Mouse (Mus musculus) G1E (cell line): Measurements from ENCODE around the gene Acrbp. TPM values are rescaled to one million over a fixed set of nuclear protein-coding genes. Genes with fewer than 3 reads are reported as not detected.

Experiments used
- ATAC-seq: 2 replicates; pipeline ENCODE4 v1.8.0; 2016; ENCODE audit warnings: mild to moderate bottlenecking; ENCODE audit not compliant: insufficient number of reproducible peaks, poor library complexity, low FRiP score, severe bottlenecking; ENCODE audit errors: extremely low read depth
- DNase-seq: peaks from one replicate; pipeline ENCODE4 v3.0.0; 2012; ENCODE audit warnings: low spot score
- H3K27me3 ChIP-seq: 2 replicates; pipeline ENCODE4 v1.6.1; 2012; ENCODE audit warnings: mild to moderate bottlenecking, low read length, inconsistent platforms; ENCODE audit not compliant: insufficient read depth
- H3K36me3 ChIP-seq: replicated peaks from 2 replicates; pipeline ENCODE3; 2012; ENCODE audit warnings: mild to moderate bottlenecking, inconsistent platforms
- H3K4me1 ChIP-seq: 2 replicates; pipeline ENCODE4 v1.6.1; 2012; ENCODE audit warnings: low read depth, low read length, inconsistent platforms, mixed read lengths; ENCODE audit not compliant: insufficient read depth
- H3K4me3 ChIP-seq: 2 replicates; pipeline ENCODE4 v1.5.1; 2012; ENCODE audit warnings: low read depth, mild to moderate bottlenecking, inconsistent platforms, low read length, moderate library complexity, mixed read lengths
- H3K9me3 ChIP-seq: replicated peaks from 2 replicates; pipeline ENCODE4 v1.6.1; 2012; ENCODE audit warnings: inconsistent platforms
- CTCF ChIP-seq: IDR thresholded peaks from 2 replicates; pipeline ENCODE4 v1.5.1; 2012; ENCODE audit warnings: low read depth, low read length, inconsistent platforms, mixed read lengths
- GATA1 ChIP-seq: IDR thresholded peaks from 2 replicates; pipeline ENCODE4 v1.6.1; 2012; ENCODE audit warnings: borderline replicate concordance, low read length, inconsistent platforms, mixed read lengths
- GATA2 ChIP-seq: IDR thresholded peaks from 2 replicates; pipeline ENCODE4 v1.6.1; 2012; ENCODE audit warnings: low read depth, low read length, inconsistent platforms, borderline replicate concordance
- POLR2AphosphoS5 ChIP-seq: IDR thresholded peaks from 2 replicates; pipeline ENCODE4 v1.6.1; 2012; ENCODE audit warnings: low read depth, low read length, inconsistent platforms; ENCODE audit not compliant: insufficient replicate concordance
- TAL1 ChIP-seq: conservative IDR thresholded peaks from 2 replicates; pipeline ENCODE4 v1.6.1; 2012; ENCODE audit warnings: low read depth, low read length, inconsistent platforms, mixed read lengths
- polyA plus RNA-seq: library from polyadenylated mRNA; stranded (reverse); fragments of >175 nt; gene quantifications from 2 replicates; pipeline ENCODE4 v1.2.3, GENCODE M21; 2012
- total RNA-seq, 2 experiments: library from RNA; stranded (forward) in 1 of 2; stranded (reverse) in 1 of 2; fragments of 200-1000 nt in 1 of 2; fragments of >200 nt in 1 of 2; fragmentation: Nextera tagmentation in 1 of 2; gene quantifications; 2 replicates each; pipeline ENCODE4 v1.2.3; 2014 to 2017

Acrbp gene
- total and polyA plus RNA-seq, 3 experiments, result 4.7 to 16.1 (median 9.4) TPM

GRCm38 (mm10) chr6:125073825-125074224 lies 24.3 kb downstream of the Acrbp start:
- Histone ChIP-seq H3K9me3 (no peaks in the 10 kb centered on the region), H3K4me3 (no peak overlapping the region), H3K27me3 (no peaks in the 10 kb centered on the region), H3K4me1 (peaks cover 51% of the 10 kb centered on the region), H3K36me3 (no peaks in the 10 kb centered on the region)
- DNase-seq (no peak), ATAC-seq (no peak)
- TF ChIP-seq GATA1 (no peak), TAL1 (no peak), CTCF (no peak), GATA2 (no peak), POLR2AphosphoS5 (no peak)

DNA sequence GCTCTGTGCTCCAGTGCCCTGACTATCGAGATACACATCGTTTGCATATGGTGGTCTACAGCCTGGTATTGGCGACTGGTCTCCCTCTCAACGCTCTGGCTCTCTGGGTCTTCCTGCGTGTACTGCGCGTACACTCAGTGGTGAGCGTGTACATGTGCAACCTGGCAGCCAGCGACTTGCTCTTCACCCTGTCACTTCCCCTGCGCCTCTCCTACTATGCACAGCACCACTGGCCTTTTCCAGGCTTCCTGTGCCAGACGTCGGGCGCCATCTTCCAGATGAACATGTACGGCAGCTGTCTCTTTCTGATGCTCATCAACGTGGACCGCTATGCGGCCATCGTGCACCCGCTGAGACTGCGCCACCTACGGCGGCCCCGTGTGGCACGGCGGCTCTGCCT lies 31.9 kb downstream of the Acrbp start:
- Histone ChIP-seq H3K4me3 (no peak overlapping the region), H3K4me1 (peaks cover 16% of the 10 kb centered on the region), H3K27me3 (0 out of 2 replicates have a peak, but pooled peaks cover 3% of the 10 kb centered on the region), H3K36me3 (peaks cover 22% of the 10 kb centered on the region), H3K9me3 (no peaks in the 10 kb centered on the region)
- DNase-seq, result no peak
- ATAC-seq, result no peak
- TF ChIP-seq CTCF, result no peak
- no peak for TF ChIP-seq POLR2AphosphoS5
- TF ChIP-seq GATA1, result no peak
- TF ChIP-seq GATA2, result no peak
- no peak for TF ChIP-seq TAL1

DNA sequence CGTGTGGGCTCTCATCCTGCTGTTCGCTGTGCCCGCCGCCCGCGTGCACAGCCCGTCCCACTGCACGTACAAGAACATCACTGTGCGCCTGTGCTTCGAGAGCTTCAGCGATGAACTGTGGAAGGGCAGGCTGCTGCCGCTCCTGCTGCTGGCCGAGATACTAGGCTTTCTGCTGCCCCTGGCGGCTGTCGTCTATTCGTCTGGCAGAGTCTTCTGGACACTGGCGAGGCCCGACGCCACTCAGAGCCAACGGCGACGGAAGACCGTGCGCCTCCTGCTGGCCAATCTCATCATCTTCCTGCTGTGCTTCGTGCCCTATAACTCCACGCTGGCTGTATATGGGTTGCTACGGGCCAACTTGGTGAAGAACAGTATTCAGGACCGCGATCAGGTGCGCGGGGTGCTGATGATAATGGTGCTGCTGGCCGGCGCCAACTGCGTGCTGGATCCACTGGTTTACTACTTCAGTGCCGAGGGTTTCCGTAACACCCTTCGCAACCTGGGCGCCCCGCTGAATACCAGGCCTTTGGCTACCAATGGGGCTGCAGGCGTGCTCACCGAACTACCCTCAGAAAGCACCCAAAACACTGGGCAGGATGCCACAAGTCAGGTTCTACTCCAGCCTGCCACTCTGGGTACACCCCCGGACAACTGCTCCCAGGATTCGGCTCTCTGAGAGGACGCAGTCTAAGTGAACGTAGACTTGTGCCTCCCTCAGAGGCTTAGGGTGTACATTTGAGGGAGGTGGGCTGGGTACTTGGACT lies 32.5 kb downstream of the Acrbp start:
- Histone ChIP-seq H3K4me3 (no peak overlapping the region), H3K9me3 (no peaks in the 10 kb centered on the region), H3K27me3 (0 out of 2 replicates have a peak, but pooled peaks cover 3% of the 10 kb centered on the region), H3K4me1 (peaks cover 16% of the 10 kb centered on the region), H3K36me3 (peaks cover 22% of the 10 kb centered on the region)
- ATAC-seq (peak; percentile 24; the same call in 1 of the 2 replicates), DNase-seq (no peak)
- TF ChIP-seq CTCF (peak; percentile 22; the same call in 1 of the 2 replicates), TAL1 (no peak)

DNA sequence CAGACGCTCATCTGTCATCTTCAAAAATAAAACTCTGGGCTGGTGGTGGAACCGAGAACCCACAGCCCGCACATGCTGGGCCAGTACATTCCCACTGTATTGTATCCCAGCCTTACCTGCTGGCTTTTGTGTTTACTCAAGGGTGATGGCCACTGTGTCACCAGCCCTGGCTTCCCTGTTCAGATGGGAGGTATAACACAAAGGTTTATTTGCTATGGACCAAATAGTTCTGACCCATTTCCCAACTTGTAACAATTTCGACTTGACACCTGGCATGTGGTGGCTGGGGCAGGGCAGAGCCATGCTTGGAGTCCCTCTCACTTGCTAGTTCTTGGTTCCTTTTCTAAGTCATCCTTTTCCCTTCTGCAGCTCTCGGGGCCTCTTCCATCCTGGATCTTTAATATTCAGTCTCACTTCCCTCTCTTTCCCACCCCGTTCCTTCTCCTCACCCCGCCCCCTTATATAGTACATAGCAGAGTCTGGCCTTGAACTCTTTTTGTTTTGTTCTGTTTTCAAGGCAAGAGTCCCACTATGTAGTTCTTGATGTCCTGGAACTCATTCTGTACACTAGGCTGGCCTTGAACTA lies 33.4 kb downstream of the Acrbp start:
- 0 out of 2 replicates have a peak, but pooled peaks cover 3% of the 10 kb centered on the region for H3K27me3 ChIP-seq
- no peak for DNase-seq
- H3K9me3 ChIP-seq, result no peaks in the 10 kb centered on the region
- ATAC-seq, result no peak
- TF ChIP-seq GATA2 (no peak), CTCF (no peak), TAL1 (no peak), POLR2AphosphoS5 (no peak), GATA1 (no peak)
- peaks cover 22% of the 10 kb centered on the region for H3K36me3 ChIP-seq
- no peak overlapping the region for H3K4me3 ChIP-seq
- H3K4me1 ChIP-seq, result peaks cover 21% of the 10 kb centered on the region

DNA sequence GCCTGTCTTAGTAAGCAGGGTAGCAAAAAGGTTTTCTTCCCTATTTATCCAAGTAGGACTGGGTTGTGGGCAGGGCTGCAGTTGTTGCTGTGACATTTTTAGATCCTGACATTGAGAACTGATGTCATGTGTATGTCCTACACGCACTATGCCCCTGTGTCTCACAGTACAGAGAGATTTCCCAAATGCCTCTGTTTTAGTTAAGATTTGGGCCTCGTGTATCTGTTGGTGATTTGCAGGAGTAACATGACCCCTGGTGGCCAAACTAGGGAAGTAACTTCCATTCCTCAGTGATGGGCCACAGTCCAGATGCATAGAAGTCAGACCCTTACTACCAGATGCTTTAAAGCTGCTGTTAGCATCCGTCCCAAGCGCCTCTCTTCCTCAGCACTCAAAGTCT lies 34.9 kb downstream of the Acrbp start:
- no peak for DNase-seq
- Histone ChIP-seq H3K9me3 (no peaks in the 10 kb centered on the region), H3K4me1 (peaks cover 36% of the 10 kb centered on the region), H3K27me3 (0 out of 2 replicates have a peak, but pooled peaks cover 3% of the 10 kb centered on the region), H3K36me3 (peaks cover 22% of the 10 kb centered on the region), H3K4me3 (no peak overlapping the region)
- ATAC-seq, result no peak
- TF ChIP-seq CTCF, result peak; percentile 80
- no peak for TF ChIP-seq GATA1
- TF ChIP-seq TAL1, result no peak

- no peak for TF ChIP-seq GATA1
- TF ChIP-seq CTCF, result no peak
- no peak for TF ChIP-seq POLR2AphosphoS5
- TF ChIP-seq TAL1, result no peak
- TF ChIP-seq GATA2, result no peak
- H3K9me3 ChIP-seq, result no peaks in the 10 kb centered on the region
- peaks cover 2% of the 10 kb centered on the region for H3K36me3 ChIP-seq
- peaks cover 50% of the 10 kb centered on the region for H3K4me1 ChIP-seq
- ATAC-seq, result no peak
- DNase-seq, result no peak
- H3K27me3 ChIP-seq, result no peaks in the 10 kb centered on the region
- H3K4me3 ChIP-seq, result no peak overlapping the region
Measured at GRCm38 (mm10) chr6:125087937-125088336, 38.4 kb downstream of the Acrbp start.
